8 mouse cellular contexts compared by ENCODE assay signal in genomic region chr8:70696946-70697345, GRCm38 (mm10). TPM values are rescaled to one million over a fixed set of nuclear protein-coding genes. Genes with fewer than 3 reads are reported as not detected.
DNase-seq lines count a peak whose midpoint lies in the region; ATAC-seq and TF ChIP-seq lines count a peak whose summit lies in the region.

No protein-coding gene starts in this region.

- peak overlapping the region; percentile 73 for H3K27ac ChIP-seq in neural tube, embryonic 11.5 days (ENCODE audit: low read depth, low read length)
- H3K27ac ChIP-seq in limb, embryonic 11.5 days (replicated peaks; ENCODE audit: low read depth, low read length) = peak overlapping the region; percentile 82
- H3K27ac ChIP-seq in small intestine, adult 2 months (ENCODE audit: insufficient read depth, low read depth, low read length) = peak overlapping the region; percentile 100

- no peaks in the 10 kb centered on the region for H3K9me3 ChIP-seq in neural tube, embryonic 11.5 days (ENCODE audit: control insufficient read depth, low read length)
- H3K9me3 ChIP-seq in limb, embryonic 11.5 days (ENCODE audit: control insufficient read depth, low read length) = no peaks in the 10 kb centered on the region

- DNase-seq in adrenal gland, postnatal 10 days = peak; percentile 34
- DNase-seq in adrenal gland, postnatal 4 days (ENCODE audit: low spot score in 2 of 2) = no peak
- no peak for DNase-seq in neural tube, embryonic 11.5 days (ENCODE audit: low spot score)
- DNase-seq in neural tube, embryonic 10.5 days (ENCODE audit: extremely low spot score, low spot score) = no peak
- DNase-seq in limb, embryonic 11.5 days (ENCODE audit: low spot score) = peak; percentile 50
- no peak for DNase-seq in adipocyte (ENCODE audit: low spot score)
- no peak for DNase-seq in right cerebral cortex, postnatal 4 days

- 49% methylated on average over 4 of the region's 4 CpGs for WGBS in neural tube, embryonic 11.5 days
- WGBS in limb, embryonic 11.5 days = 13% methylated on average over 4 of the region's 4 CpGs
- 36% methylated on average over 4 of the region's 4 CpGs for WGBS in small intestine, adult 2 months

- H3K4me3 ChIP-seq in neural tube, embryonic 11.5 days (ENCODE audit: low read depth, low read length) = peak overlapping the region; percentile 4; the same call in 1 of the 2 replicates
- H3K4me3 ChIP-seq in limb, embryonic 11.5 days (ENCODE audit: low read depth, low read length) = no peak overlapping the region; the same call in 1 of the 2 replicates
- H3K4me3 ChIP-seq in small intestine, adult 2 months (ENCODE audit: low read depth, low read length) = peak overlapping the region; percentile 41

- no peak for TF ChIP-seq CTCF in small intestine, adult 2 months (IDR thresholded peaks at IDR 0.05; ENCODE audit: extremely low read depth, insufficient read length, insufficient replicate concordance, low read depth, low read length)

- no peaks in the 10 kb centered on the region for H3K36me3 ChIP-seq in neural tube, embryonic 11.5 days (ENCODE audit: control insufficient read depth, insufficient read depth, low read length)
- H3K36me3 ChIP-seq in limb, embryonic 11.5 days (ENCODE audit: control insufficient read depth, insufficient read depth, low read length) = no peaks in the 10 kb centered on the region
- peaks cover 9% of the 10 kb centered on the region for H3K36me3 ChIP-seq in small intestine, adult 2 months (ENCODE audit: control insufficient read depth, insufficient read depth, low read length)

- peak overlapping the region; percentile 46 for H3K4me2 ChIP-seq in neural tube, embryonic 11.5 days (ENCODE audit: low read depth)
- peak overlapping the region; percentile 45 for H3K4me2 ChIP-seq in limb, embryonic 11.5 days (ENCODE audit: low read depth, severe bottlenecking)

- no peaks in the 10 kb centered on the region for H3K27me3 ChIP-seq in neural tube, embryonic 11.5 days (ENCODE audit: control insufficient read depth, insufficient read depth, low read length)
- no peaks in the 10 kb centered on the region for H3K27me3 ChIP-seq in limb, embryonic 11.5 days (ENCODE audit: control insufficient read depth, insufficient read depth, low read length)
- no peaks in the 10 kb centered on the region for H3K27me3 ChIP-seq in small intestine, adult 2 months (ENCODE audit: control insufficient read depth, insufficient read depth, low read length)

- ATAC-seq in neural tube, embryonic 11.5 days (ENCODE audit: insufficient read depth, low FRiP score, low TSS enrichment) = no peak
- ATAC-seq in limb, embryonic 11.5 days (ENCODE audit: insufficient number of reproducible peaks, low FRiP score, low TSS enrichment, low read depth) = no peak

- peaks cover 41% of the 10 kb centered on the region for H3K4me1 ChIP-seq in neural tube, embryonic 11.5 days (ENCODE audit: control insufficient read depth, insufficient read depth, low read length)
- H3K4me1 ChIP-seq in limb, embryonic 11.5 days (ENCODE audit: control insufficient read depth, insufficient read depth, low read length) = peaks cover 43% of the 10 kb centered on the region
- peaks cover 42% of the 10 kb centered on the region for H3K4me1 ChIP-seq in small intestine, adult 2 months (ENCODE audit: control insufficient read depth, insufficient read depth, insufficient read length, low read length)

- TF ChIP-seq POLR2A in small intestine, adult 2 months (IDR thresholded peaks at IDR 0.05; ENCODE audit: low read depth, low read length) = no peak

- H3K9ac ChIP-seq in neural tube, embryonic 11.5 days (ENCODE audit: low read length) = peak overlapping the region; percentile 41
- peak overlapping the region; percentile 52 for H3K9ac ChIP-seq in limb, embryonic 11.5 days (ENCODE audit: low read length)

RNA-seq across cellular contexts. Expression of gene Jund, which starts 1.8 kb away (rescaled TPM):
- total RNA-seq in adrenal gland, postnatal 10 days (2021) = 100 to 1,000 TPM; 149 to 185 TPM
- 100 to 1,000 TPM; 185 to 195 TPM for total RNA-seq in adrenal gland, postnatal 4 days (2021)
- 167 and 171 TPM in 2 replicates for polyA plus RNA-seq in neural tube, embryonic 11.5 days (2014; fragmentation: Nextera tagmentation; extraction: Ambion mirVana)
- polyA plus RNA-seq in limb, embryonic 11.5 days (2014; fragmentation: Nextera tagmentation; extraction: Ambion mirVana) = 104 and 109 TPM in 2 replicates
- polyA plus RNA-seq in small intestine, adult 2 months (2012; rRNA removed) = 419 and 1,098 TPM in 2 replicates

RNA-seq across cellular contexts. Expression of gene Iqcn, which starts 6.3 kb away (rescaled TPM):
- under 1 TPM; 0.15 to 0.30 TPM for total RNA-seq in adrenal gland, postnatal 10 days (2021)
- total RNA-seq in adrenal gland, postnatal 4 days (2021) = under 1 TPM; 0.14 to 0.25 TPM
- not detected in 2 replicates for polyA plus RNA-seq in neural tube, embryonic 11.5 days (2014; fragmentation: Nextera tagmentation; extraction: Ambion mirVana)
- polyA plus RNA-seq in limb, embryonic 11.5 days (2014; fragmentation: Nextera tagmentation; extraction: Ambion mirVana) = not detected in 2 replicates
- polyA plus RNA-seq in small intestine, adult 2 months (2012; rRNA removed) = 0.03 and 0.05 TPM in 2 replicates

RNA-seq across cellular contexts. Expression of gene Gm3336, which starts 21.4 kb away (rescaled TPM):
- total RNA-seq in adrenal gland, postnatal 10 days (2021) = not detected
- total RNA-seq in adrenal gland, postnatal 4 days (2021) = not detected
- polyA plus RNA-seq in neural tube, embryonic 11.5 days (2014; fragmentation: Nextera tagmentation; extraction: Ambion mirVana) = not detected in 2 replicates
- not detected in 2 replicates for polyA plus RNA-seq in limb, embryonic 11.5 days (2014; fragmentation: Nextera tagmentation; extraction: Ambion mirVana)
- 42.0 and 73.6 TPM in 2 replicates for polyA plus RNA-seq in small intestine, adult 2 months (2012; rRNA removed)

RNA-seq across cellular contexts. Expression of gene Lsm4, which starts 23.9 kb away (rescaled TPM):
- total RNA-seq in adrenal gland, postnatal 10 days (2021) = 10 to 100 TPM; 91.5 to 94.7 TPM
- 10 to 100 TPM; 96.6 to 99.0 TPM for total RNA-seq in adrenal gland, postnatal 4 days (2021)
- 298 and 301 TPM in 2 replicates for polyA plus RNA-seq in neural tube, embryonic 11.5 days (2014; fragmentation: Nextera tagmentation; extraction: Ambion mirVana)
- 356 and 388 TPM in 2 replicates for polyA plus RNA-seq in limb, embryonic 11.5 days (2014; fragmentation: Nextera tagmentation; extraction: Ambion mirVana)
- 109 and 152 TPM in 2 replicates for polyA plus RNA-seq in small intestine, adult 2 months (2012; rRNA removed)

RNA-seq across cellular contexts. Expression of gene Pde4c, which starts 26.6 kb away (rescaled TPM):
- 1 to 10 TPM; 2.4 to 2.8 TPM for total RNA-seq in adrenal gland, postnatal 10 days (2021)
- 1 to 10 TPM; 2.2 to 5.6 TPM for total RNA-seq in adrenal gland, postnatal 4 days (2021)
- 0.42 TPM in 1 of 2 replicates, not detected in the other for polyA plus RNA-seq in neural tube, embryonic 11.5 days (2014; fragmentation: Nextera tagmentation; extraction: Ambion mirVana)
- polyA plus RNA-seq in limb, embryonic 11.5 days (2014; fragmentation: Nextera tagmentation; extraction: Ambion mirVana) = 0.08 and 0.13 TPM in 2 replicates
- 6.5 and 6.8 TPM in 2 replicates for polyA plus RNA-seq in small intestine, adult 2 months (2012; rRNA removed)

Comparison
In these comparisons a context has a peak if more than half of its experiments do, and no peak if none do; other contexts are left out.
1. DNase-seq: peak in adrenal gland, postnatal 10 days (single experiment) and limb, embryonic 11.5 days (single experiment); none in adrenal gland, postnatal 4 days (0 of 2), neural tube, embryonic 11.5 days (single experiment), neural tube, embryonic 10.5 days (single experiment), adipocyte (single experiment) and right cerebral cortex, postnatal 4 days (single experiment).
2. RNA of gene Gm3336, which starts 21.4 kb away (polyA plus RNA-seq): 42.0 to 73.6 TPM in small intestine, adult 2 months; not detected in neural tube, embryonic 11.5 days and not detected in limb, embryonic 11.5 days; every median in the first group is over 10 times any median in the second.
3. Peak in every context shown above with its lines, with median percentiles within 50 percentile points of each other: H3K27ac ChIP-seq.